Mouse (Mus musculus) adrenal gland (tissue): ENCODE measurements around the gene Relch.

ENCODE experiments used
- intact Hi-C: fragments of 180-260 bp; cut with DNase I; formaldehyde crosslinking; loops from one replicate; pipeline ENCODE4 v1.15.1; 2025

The Relch gene

DNA sequence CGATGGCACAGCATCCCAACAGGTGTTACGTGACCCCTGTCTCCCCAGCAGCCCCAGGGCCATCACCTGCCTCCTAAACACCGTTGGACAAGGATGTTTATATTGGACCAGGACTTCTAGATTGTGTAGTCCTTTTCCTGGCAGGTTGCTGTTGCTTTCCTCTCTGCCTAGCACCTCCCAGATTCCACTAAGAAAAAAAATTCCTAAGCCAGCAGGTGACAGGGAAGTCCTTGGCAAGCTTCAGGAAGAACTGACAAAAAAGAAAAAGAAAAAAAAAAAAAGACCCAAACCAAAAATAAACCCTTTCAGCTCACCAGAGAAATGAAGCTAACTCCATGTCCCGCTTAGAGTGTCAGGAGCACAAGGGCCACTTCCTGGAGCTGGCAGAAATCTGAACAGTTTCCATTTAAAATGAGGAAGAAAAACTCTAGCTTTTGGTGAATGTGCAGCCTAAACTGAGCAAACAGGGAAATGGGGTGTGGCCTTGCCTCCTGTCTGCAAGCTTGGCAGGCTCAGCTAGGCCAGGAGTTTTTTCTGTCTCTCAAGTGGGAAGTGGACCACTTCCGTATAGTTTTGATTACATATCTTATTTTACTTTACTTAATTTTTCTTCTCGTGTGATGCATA lies 123.2 kb downstream of the Relch start:
- intact Hi-C loops = no loop called here

DNA sequence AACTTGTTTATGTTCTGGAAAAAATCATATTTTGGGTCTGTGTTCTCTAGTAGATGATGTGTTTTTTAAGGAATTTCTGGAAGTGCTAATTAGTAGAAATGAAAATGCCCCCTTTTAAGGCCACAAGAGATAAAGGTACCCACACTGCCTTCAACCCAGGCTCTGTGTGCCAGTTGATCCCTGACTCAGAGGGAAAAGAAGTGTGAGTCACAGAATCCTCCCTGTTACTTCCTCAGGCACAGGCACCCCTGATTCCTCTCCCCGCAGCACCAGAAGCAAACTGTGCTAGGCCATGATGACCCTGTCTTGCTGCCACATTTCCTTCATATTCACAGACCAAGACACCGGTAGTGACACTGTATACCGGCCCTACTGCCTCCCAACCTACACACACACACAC lies 126.4 kb downstream of the Relch start:
- intact Hi-C loops = no loop called here

- intact Hi-C loops = no loop called here
Observed at GRCm38 (mm10) chr1:105794670-105795069, 131.0 kb downstream of the Relch start.

GRCm38 (mm10) chr1:105795705-105796104 lies 132.0 kb downstream of the Relch start:
- intact Hi-C loops = no loop called here

DNA sequence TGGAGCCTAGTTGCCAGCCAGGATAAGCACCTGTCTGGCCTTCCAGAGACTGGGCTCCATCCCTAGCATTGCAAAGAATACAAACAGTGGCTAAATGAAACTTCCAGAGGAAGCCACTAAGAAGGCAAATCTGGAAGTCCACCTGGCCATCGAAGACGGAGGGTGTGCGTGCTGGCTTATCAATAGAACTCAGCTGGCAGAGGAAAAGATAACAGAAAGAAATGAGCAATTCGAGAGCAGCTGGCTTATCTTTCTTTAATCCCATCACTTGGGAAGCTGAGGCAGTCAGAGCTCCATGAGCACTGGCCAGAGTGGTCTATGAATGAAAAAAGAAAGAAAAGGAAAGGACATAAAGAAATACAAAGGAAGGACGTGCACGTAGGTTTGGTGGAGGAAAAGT lies 136.9 kb downstream of the Relch start:
- intact Hi-C loops = no loop called here

DNA sequence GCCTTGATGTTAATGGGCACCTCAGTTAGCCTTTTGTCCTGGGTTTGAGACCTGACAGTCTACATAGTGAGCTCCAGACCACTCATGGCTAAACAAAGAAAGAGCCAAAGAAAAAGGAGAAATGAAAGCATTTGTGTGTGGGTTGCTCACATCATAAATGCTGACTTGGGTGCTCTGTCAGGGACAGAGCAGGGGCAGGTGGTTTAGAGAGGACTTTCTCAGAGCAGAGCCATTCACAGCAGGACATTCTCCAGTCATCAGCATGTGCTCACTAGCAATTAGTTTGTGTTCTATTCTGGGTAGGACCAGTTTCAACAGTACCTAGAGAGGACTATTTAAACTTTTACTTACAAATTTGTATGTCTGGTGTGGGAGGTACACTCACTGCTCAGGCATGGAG lies 137.6 kb downstream of the Relch start:
- intact Hi-C loops = no loop called here

- intact Hi-C loops = no loop called here
Observed at GRCm38 (mm10) chr1:105802941-105803340, 139.3 kb downstream of the Relch start.

DNA sequence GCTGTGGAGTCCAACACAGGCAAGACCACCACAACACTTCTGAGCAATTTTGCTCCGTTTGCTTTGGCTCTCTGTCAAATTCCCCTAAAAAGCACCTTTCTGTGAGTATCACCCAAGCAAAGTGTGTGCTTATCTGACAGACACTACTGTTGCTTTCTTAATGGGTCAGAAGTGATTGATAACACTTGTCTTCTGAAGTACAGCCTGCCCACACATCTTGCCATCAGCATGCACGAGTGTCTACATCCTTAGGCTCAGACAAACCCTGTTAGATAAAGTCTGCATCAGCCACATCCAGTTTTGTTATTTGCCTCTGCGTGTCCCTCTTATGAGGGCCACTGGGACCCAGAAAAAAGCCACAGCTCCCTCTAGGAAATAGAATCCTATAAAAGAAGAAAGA lies 140.6 kb downstream of the Relch start:
- intact Hi-C loops = no loop called here
